Mouse (Mus musculus) erythroblast, embryonic 14.5 days (primary cell): Measurements from ENCODE around the gene Cntn1. TPM values are rescaled to one million over a fixed set of nuclear protein-coding genes. Genes with fewer than 3 reads are reported as not detected.

Source experiments
- H3K27me3 ChIP-seq: 2 replicates; pipeline ENCODE4 v1.6.1; 2012; ENCODE audit warnings: inconsistent platforms; ENCODE audit not compliant: control insufficient read depth
- H3K36me3 ChIP-seq: 2 replicates; pipeline ENCODE4 v1.6.1; 2012; ENCODE audit warnings: mild to moderate bottlenecking, inconsistent platforms; ENCODE audit not compliant: control insufficient read depth
- H3K4me1 ChIP-seq: 2 replicates; pipeline ENCODE4 v1.6.1; 2012; ENCODE audit warnings: inconsistent platforms; ENCODE audit not compliant: control insufficient read depth
- H3K4me3 ChIP-seq: replicated peaks from 2 replicates; pipeline ENCODE3; 2012; ENCODE audit warnings: moderate library complexity, mild to moderate bottlenecking, inconsistent platforms
- H3K9me3 ChIP-seq: 2 replicates; pipeline ENCODE4 v1.6.1; 2012; ENCODE audit warnings: low read length, inconsistent platforms, mixed read lengths; ENCODE audit not compliant: control insufficient read depth
- GATA1 ChIP-seq: IDR thresholded peaks from 2 replicates; pipeline ENCODE4 v1.6.1; 2012; ENCODE audit warnings: low read length, inconsistent platforms, mixed read lengths
- TAL1 ChIP-seq: IDR thresholded peaks from 3 replicates; pipeline ENCODE4 v1.6.1; 2012; ENCODE audit warnings: low read length, inconsistent platforms, mixed read lengths
- polyA plus RNA-seq: library from polyadenylated mRNA; stranded (reverse); fragments of >175 nt; gene quantifications from 2 replicates; pipeline ENCODE4 v1.2.3, GENCODE M21; 2012

Gene Cntn1
- polyA plus RNA-seq, 1 experiment: not detected

DNA sequence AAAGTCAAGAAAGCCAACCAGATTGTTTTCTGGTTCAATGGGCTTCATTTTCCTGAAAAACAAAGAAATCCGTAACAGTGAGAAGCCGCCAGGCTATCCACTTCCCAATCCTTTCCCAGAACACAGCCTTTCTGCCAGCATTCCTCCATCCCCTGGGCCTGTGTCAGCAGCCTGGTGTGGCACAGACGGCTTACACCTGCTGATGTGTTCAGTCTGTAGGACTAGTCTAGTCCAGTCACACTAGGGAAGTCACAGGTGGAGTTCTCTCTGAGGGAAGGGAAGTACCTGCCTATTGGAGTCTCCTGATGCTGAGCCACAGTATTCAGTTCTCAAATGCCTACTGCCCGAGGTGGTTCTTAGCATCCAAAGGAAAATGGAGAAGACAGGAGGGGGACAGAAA is 111.9 kb downstream of the Cntn1 start:
- TF ChIP-seq GATA1 (no peak), TAL1 (no peak)
- Histone ChIP-seq H3K4me3 (no peak overlapping the region), H3K36me3 (no peaks in the 10 kb centered on the region), H3K27me3 (no peaks in the 10 kb centered on the region), H3K9me3 (peaks cover 7% of the 10 kb centered on the region; the same call in 1 of the 2 replicates), H3K4me1 (no peaks in the 10 kb centered on the region)

DNA sequence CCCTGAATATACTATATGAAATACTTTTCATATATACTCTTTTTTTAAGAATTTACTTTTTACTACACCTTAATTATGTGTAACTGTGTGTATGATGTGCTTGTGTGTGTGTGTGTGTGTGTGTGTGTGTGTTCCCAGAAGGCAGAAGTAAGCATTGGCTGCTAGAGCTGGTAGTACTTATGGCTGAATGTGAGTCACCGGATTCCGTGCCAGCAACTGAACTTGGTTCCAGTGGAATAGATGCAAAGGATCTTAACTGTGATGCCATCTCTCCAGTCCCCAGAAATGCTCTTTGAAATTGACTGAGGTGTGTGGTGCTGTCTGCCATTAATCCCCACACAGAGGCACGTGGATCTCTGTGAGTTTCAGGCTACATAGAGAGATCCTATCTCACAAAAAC is 113.2 kb downstream of the Cntn1 start:
- peaks cover 7% of the 10 kb centered on the region; the same call in 1 of the 2 replicates for H3K9me3 ChIP-seq

DNA sequence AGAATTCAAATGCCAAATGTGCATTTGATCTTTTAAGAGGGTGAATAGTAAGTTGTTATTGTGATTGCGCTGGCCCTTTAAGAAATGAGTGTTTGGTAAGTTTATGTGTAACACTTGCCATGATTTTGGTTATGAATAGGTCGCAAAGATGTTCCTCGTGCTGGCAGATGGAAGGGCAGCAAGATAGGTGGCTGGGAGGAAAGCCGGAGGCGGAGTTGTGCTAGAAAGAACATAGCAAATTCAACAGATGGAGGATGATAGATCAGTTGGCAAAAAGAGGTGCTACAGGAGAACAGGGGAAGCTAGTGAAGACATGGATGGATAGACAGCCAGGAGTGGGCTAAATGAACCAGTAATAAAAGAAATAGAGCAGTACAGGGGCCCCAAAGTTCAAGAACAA is 115.3 kb downstream of the Cntn1 start:
- Histone ChIP-seq H3K27me3 (no peaks in the 10 kb centered on the region), H3K4me3 (no peak overlapping the region), H3K4me1 (no peaks in the 10 kb centered on the region), H3K36me3 (no peaks in the 10 kb centered on the region), H3K9me3 (peaks cover 6% of the 10 kb centered on the region; the same call in 1 of the 2 replicates)
- no peak for TF ChIP-seq TAL1

More for the DNA sequence above, 113.2 kb downstream of the Cntn1 start:
- Histone ChIP-seq H3K27me3 (no peaks in the 10 kb centered on the region), H3K4me1 (no peaks in the 10 kb centered on the region), H3K36me3 (no peaks in the 10 kb centered on the region), H3K4me3 (no peak overlapping the region)
- TF ChIP-seq GATA1: no peak
- no peak for TF ChIP-seq TAL1

DNA sequence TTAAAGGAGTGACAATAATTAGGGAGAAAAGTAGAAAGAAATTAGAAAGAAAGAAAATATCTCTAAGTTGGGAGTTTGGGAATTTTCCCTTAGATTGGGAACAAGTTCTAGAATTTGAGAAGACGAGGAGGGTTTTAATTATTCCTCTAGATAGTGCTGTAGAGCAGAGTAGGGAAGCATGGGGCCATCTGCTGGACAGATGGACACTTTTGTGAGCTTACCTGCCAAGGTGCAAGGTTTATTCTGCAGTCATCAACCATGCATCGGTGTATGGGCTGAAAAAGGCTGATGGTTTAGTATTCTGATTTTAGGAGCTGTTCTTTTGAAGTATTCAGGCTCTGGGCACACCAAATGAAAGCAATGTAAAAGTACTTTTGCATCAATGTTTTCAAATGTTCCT is 124.8 kb downstream of the Cntn1 start:
- TF ChIP-seq GATA1 (no peak), TAL1 (no peak)

GRCm38 (mm10) chr15:92177413-92177812 is 126.4 kb downstream of the Cntn1 start:
- Histone ChIP-seq H3K4me1 (no peaks in the 10 kb centered on the region), H3K27me3 (no peaks in the 10 kb centered on the region), H3K9me3 (peaks cover 5% of the 10 kb centered on the region; the same call in 1 of the 2 replicates), H3K4me3 (no peak overlapping the region), H3K36me3 (no peaks in the 10 kb centered on the region)
- TF ChIP-seq GATA1 (no peak), TAL1 (no peak)

More for the DNA sequence above, 124.8 kb downstream of the Cntn1 start:
- Histone ChIP-seq H3K4me1 (no peaks in the 10 kb centered on the region), H3K4me3 (no peak overlapping the region), H3K27me3 (no peaks in the 10 kb centered on the region), H3K9me3 (peaks cover 5% of the 10 kb centered on the region; the same call in 1 of the 2 replicates), H3K36me3 (no peaks in the 10 kb centered on the region)

DNA sequence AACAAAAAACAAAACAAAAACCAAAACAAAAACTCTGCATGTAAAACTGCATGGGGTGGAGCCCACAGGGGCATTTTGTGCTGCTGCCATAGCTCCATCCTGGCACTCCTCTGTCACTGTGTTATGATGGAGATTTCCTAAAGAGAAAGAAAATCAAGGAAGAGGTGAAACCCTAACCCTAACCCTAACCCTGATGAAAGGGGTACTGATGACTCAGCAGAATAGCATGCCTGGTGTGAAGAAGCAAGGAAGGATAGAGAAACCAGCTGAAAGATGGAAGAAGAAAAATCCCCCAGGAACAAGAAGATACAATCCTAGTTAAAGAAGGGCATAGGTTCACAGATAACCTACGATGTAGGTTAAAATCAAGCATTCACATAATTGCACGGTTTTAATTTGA is 134.5 kb downstream of the Cntn1 start:
- H3K9me3 ChIP-seq: peaks cover 12% of the 10 kb centered on the region; the same call in 1 of the 2 replicates
- H3K36me3 ChIP-seq: no peaks in the 10 kb centered on the region
- H3K4me3 ChIP-seq: no peak overlapping the region
- H3K4me1 ChIP-seq: no peaks in the 10 kb centered on the region
- H3K27me3 ChIP-seq: no peaks in the 10 kb centered on the region
- TF ChIP-seq GATA1 (no peak), TAL1 (no peak)

DNA sequence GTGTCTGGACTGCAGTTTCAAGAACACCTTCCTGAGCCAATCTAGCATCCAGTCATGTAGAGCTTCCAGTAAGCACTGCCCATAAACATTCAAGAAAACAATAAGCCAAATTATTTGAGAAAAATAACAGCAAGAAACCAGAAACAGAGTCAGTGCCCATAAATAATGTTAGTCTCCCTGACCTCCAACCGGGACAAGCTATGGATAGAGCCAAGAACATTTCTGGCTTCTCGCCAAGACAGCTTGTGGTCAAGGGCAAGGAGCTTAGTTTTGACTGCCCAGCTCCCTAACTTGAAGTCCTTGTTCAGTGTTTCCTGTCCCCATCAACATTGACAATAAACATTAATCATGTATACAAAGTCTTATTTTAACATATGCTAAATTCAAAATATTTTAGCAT is 139.0 kb downstream of the Cntn1 start:
- Histone ChIP-seq H3K36me3 (no peaks in the 10 kb centered on the region), H3K4me3 (no peak overlapping the region), H3K27me3 (no peaks in the 10 kb centered on the region), H3K4me1 (no peaks in the 10 kb centered on the region), H3K9me3 (peaks cover 12% of the 10 kb centered on the region)
- TF ChIP-seq TAL1: no peak
- no peak for TF ChIP-seq GATA1

DNA sequence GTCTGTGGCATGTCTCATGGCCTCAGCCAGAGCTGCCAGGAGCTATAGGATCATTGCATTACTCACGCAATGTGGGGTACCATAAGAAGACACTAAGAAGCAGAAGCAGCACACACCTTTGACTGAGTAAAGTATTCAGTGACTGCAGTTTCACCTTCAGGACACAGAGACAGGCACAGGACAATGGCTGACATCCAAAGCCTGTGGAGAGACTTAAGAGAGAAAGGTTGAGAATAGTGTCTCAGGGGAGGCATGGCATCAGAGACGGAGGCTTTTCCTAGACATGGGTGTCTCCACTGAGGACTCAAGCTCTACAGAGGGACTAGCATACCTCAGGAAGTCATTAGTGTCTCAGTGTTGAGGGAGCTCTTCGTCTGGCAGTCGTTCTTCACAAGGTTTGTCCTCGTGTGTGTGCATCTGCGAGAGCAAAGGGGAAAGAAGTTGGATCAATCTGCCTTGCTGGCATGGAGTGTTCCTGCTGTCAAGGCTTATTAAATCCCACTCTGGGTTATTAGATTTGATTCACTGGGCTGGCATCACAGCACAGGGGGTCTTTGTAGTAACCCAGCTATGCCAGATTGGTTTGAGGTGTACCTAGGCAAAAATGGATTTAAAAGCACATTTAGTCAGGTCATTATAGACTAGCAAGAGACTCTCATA is 149.5 kb downstream of the Cntn1 start:
- H3K36me3 ChIP-seq: no peaks in the 10 kb centered on the region
- H3K4me1 ChIP-seq: no peaks in the 10 kb centered on the region
- H3K27me3 ChIP-seq: no peaks in the 10 kb centered on the region
- H3K9me3 ChIP-seq: peaks cover 4% of the 10 kb centered on the region; the same call in 1 of the 2 replicates
- TF ChIP-seq GATA1 (no peak), TAL1 (no peak)
- H3K4me3 ChIP-seq: no peak overlapping the region

- H3K9me3 ChIP-seq: peaks cover 11% of the 10 kb centered on the region
Observed at GRCm38 (mm10) chr15:92206695-92207094, 155.7 kb downstream of the Cntn1 start.

DNA sequence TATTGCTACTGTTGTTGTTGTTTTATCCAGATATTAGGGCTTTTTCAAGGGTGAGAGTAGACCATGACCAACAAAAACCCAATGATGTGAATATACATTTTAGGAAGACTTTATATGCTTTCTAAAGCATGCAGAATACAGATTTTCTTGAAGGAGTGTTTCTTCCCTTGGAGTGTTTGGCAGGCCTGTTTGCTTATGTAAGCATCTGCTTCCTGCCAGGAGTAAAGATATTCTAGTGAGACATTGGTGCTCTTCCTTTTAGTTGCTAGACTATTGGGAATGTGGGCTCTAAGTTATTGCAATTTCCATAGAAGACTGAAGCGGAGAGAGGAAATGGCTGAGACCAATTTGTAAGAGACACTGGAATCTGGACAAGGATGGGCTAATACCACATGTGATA is 158.8 kb downstream of the Cntn1 start:
- TF ChIP-seq GATA1 (no peak), TAL1 (no peak)
- Histone ChIP-seq H3K4me1 (no peaks in the 10 kb centered on the region), H3K9me3 (peaks cover 13% of the 10 kb centered on the region), H3K27me3 (no peaks in the 10 kb centered on the region), H3K36me3 (no peaks in the 10 kb centered on the region), H3K4me3 (no peak overlapping the region)

More at GRCm38 (mm10) chr15:92206695-92207094, 155.7 kb downstream of the Cntn1 start:
- TF ChIP-seq TAL1 (no peak), GATA1 (no peak)
- H3K4me3 ChIP-seq: no peak overlapping the region
- no peaks in the 10 kb centered on the region for H3K36me3 ChIP-seq
- no peaks in the 10 kb centered on the region for H3K4me1 ChIP-seq
- no peaks in the 10 kb centered on the region for H3K27me3 ChIP-seq
